Mouse (Mus musculus) yolk sac, embryonic 10.5 days (tissue): ENCODE measurements around the gene Gm49396.

Source experiments
- DNase-seq: peaks from one replicate; pipeline ENCODE4 v3.0.0-alpha.2; 2017; ENCODE audit warnings: low spot score

Gm49396 gene

GRCm38 (mm10) chr7:30586455-30587020, 23.4 kb downstream of the Gm49396 start:
- no peak for DNase-seq

- peak; percentile 66 for DNase-seq
Measured at GRCm38 (mm10) chr7:30587842-30588667, 24.9 kb downstream of the Gm49396 start.

GRCm38 (mm10) chr7:30588676-30589434, 25.7 kb downstream of the Gm49396 start, which contains the start of gene Kmt2b:
Kmt2b (minus strand) TSS chr7:30588726.
- DNase-seq: peak; percentile 98

- DNase-seq: peak; percentile 90
Measured at GRCm38 (mm10) chr7:30589435-30590301, 26.5 kb downstream of the Gm49396 start.

- no peak for DNase-seq
Measured at GRCm38 (mm10) chr7:30590927-30591604, 27.9 kb downstream of the Gm49396 start.

GRCm38 (mm10) chr7:30591605-30591951, 28.4 kb downstream of the Gm49396 start:
- no peak for DNase-seq

- no peak for DNase-seq
Measured at GRCm38 (mm10) chr7:30592772-30593423, 29.8 kb downstream of the Gm49396 start.

GRCm38 (mm10) chr7:30593579-30594509, 30.7 kb downstream of the Gm49396 start:
- DNase-seq: no peak

- no peak for DNase-seq
Measured at GRCm38 (mm10) chr7:30594510-30595024, 31.4 kb downstream of the Gm49396 start.

- no peak for DNase-seq
Measured at GRCm38 (mm10) chr7:30596093-30596492, 32.9 kb downstream of the Gm49396 start.

GRCm38 (mm10) chr7:30596811-30597210, 33.7 kb downstream of the Gm49396 start:
- DNase-seq: no peak

GRCm38 (mm10) chr7:30598786-30599185, 35.6 kb downstream of the Gm49396 start, which contains the start of gene Zbtb32:
Zbtb32 (minus strand) TSS chr7:30598909.
- DNase-seq: no peak

- peak; percentile 85 for DNase-seq
Measured at GRCm38 (mm10) chr7:30599933-30600353, 36.8 kb downstream of the Gm49396 start.

GRCm38 (mm10) chr7:30600651-30601050, 37.5 kb downstream of the Gm49396 start:
- no peak for DNase-seq

- DNase-seq: peak; percentile 83
Measured at GRCm38 (mm10) chr7:30602583-30602982, 39.4 kb downstream of the Gm49396 start.

GRCm38 (mm10) chr7:30604424-30604823, 41.3 kb downstream of the Gm49396 start:
- DNase-seq: no peak

- no peak for DNase-seq
Measured at GRCm38 (mm10) chr7:30604944-30605343, 41.8 kb downstream of the Gm49396 start.

GRCm38 (mm10) chr7:30607706-30608309, 44.7 kb downstream of the Gm49396 start:
- DNase-seq: no peak

GRCm38 (mm10) chr7:30608476-30608875, 45.3 kb downstream of the Gm49396 start:
- no peak for DNase-seq
